Mouse (Mus musculus) mouse trophoblast stem cell (cell line): ENCODE results near the gene Havcr2.

Experiments
- in situ Hi-C, 2 experiments: fragments of 300-500 bp; cut with MseI, MboI; formaldehyde crosslinking; loops; 2 replicates in 1 of 2; 3 replicates in 1 of 2; pipeline ENCODE4 v1.15.1; 2025

The Havcr2 gene

DNA sequence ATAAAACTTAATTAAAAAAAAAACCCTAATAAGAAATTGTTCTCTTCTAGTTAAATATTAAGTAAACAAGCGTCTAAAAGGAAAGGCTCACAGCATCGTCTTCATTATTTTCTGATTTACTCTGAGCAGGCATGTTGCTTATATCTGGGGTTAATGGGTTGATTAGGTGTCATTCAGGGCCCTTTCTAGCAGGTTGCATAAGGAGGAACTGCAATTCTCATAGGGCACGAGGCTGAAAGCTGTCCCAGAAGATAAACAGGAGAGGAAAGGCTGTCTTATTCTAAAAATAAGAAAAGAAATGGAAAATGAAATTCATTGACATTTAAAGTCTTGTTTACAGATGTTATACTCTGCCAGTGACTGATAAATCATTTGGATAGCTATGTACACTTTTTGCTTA, 5.2 kb downstream of the Havcr2 start:
- in situ Hi-C loops = no loop called here

DNA sequence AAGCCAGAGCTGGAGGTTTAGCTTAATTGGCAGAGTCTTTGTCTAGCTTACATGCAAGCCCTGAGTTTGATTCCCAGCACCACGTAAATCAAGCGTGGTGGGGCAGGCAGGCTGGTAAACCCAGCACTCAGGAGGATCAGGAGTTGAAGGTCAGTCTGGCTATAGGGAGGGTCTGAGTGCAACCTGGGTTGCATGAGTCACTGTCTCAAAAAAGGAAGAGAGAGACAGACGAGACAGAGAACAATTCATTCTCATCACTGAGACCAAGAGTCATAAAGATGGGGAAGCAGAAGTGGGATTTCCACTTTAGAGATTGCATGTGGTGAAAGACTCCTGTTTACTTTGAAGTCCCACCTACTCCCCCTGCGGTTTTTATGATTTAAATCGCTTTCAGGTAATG, 6.6 kb downstream of the Havcr2 start:
- in situ Hi-C loops = no loop called here

DNA sequence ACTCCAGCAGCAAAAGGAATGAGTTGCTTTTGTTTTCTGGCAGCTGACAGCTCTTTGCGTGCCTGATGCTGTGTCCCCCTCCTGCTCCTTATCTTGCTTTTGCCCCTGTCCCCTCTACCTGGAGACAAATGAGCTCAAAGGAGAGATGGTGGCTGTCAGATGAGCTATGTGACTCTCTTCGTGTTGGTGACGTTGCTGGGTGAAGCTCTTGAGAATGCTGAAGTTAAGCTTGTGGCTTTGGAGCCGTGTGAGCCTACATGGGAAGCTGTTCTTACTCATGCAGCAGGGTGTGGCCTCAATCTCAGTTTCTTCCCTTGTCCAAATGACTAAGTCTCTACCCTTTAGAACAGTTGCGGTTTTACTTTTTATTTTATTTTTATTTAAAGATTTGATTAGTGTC, 7.2 kb downstream of the Havcr2 start:
- in situ Hi-C loops = no loop called here

DNA sequence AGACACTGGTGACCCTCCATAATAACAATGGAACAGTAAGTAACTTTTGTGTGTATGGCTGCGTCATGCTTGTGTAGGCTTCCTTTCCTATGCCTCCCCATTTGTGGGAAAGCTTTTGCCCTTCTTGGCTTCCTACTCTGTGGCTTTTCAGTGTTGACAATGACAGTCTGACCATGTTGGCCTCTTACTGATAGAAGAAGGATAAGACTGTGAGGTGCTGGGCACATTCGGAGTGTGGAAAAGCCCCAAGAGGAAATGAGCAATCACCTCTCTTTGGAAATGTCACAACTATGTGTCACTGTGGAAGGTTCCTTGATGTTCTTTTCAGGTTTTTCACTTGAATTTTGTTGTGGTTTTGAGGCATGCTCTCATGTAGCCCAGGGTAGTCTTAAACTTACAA, 12.1 kb downstream of the Havcr2 start:
- in situ Hi-C loops = no loop called here

GRCm38 (mm10) chr11:46474220-46474619, 19.5 kb downstream of the Havcr2 start:
- in situ Hi-C loops = loop anchor here in 1 of 2 experiments (5.0 kb wide), 1 partner anchor 53 kb away; no protein-coding TSS in a partner anchor

GRCm38 (mm10) chr11:46479311-46479710, 24.6 kb downstream of the Havcr2 start:
- in situ Hi-C loops = no loop called here

DNA sequence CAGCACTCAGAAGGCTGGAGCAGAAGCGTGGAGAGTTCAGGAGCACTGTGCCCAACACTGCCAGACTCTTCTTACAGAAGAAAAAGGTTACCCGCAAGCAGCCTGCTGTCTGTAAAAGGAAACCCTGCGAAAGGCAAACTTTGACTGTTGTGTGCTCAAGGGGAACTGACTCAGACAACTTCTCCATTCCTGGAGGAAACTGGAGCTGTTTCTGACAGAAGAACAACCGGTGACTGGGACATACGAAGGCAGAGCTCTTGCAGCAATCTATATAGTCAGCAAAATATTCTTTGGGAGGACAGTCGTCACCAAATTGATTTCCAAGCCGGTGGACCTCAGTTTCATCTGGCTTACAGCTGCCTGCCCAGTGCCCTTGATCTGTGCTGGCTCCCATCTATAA, 25.8 kb downstream of the Havcr2 start:
- in situ Hi-C loops = no loop called here

- in situ Hi-C loops = loop anchor here in 1 of 2 experiments (5.0 kb wide), 1 partner anchor 34 kb away; the partner anchor contains the start of gene Gm12169
Measured at GRCm38 (mm10) chr11:46488231-46488630, 33.5 kb downstream of the Havcr2 start.

DNA sequence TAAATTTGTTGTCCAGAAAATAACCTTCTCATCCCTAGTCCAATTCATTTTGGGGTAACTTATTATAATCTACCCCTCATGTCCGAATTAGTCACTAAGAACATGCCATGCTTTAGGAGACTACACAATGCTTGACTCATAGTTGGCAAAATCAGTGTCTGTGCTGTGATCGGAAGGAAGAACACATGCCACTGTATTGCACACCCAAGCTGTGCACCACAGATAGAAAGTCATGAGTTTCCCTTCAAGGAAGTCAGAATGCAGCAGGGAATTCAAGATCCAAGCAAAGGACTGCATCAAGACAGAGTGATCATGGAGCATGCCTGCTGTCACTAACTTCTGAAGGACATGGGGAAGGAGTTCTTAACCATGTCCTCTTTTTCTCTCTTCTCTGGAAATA, 33.9 kb downstream of the Havcr2 start:
- in situ Hi-C loops = loop anchor here in 1 of 2 experiments (5.0 kb wide), 1 partner anchor 34 kb away; the partner anchor contains the start of gene Gm12169

DNA sequence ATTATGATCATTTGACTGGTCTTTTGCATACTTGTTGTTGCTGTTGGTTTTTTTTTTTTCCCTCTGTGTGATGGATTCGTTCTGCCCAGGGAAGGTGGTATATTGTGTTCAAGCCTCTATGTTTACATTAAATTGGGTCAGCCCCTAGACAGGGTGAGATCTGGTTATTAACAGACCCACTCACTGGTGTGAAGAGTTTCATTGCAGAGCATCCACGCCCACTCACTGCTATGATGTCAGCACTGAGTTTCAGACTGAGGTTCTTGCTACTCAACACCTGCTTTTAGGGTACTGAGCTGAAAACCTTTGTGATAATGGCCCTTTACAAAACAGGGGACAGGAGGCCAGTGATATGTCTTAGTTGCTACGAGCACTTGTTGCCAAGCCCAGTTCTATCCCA, 52.4 kb downstream of the Havcr2 start:
- in situ Hi-C loops = no loop called here

- in situ Hi-C loops = no loop called here
Measured at GRCm38 (mm10) chr11:46509900-46510299, 55.2 kb downstream of the Havcr2 start.

- in situ Hi-C loops = loop anchor here in 1 of 2 experiments (5.0 to 10.0 kb wide), 2 partner anchors 34 to 123 kb away; no protein-coding TSS in a partner anchor
Measured at GRCm38 (mm10) chr11:46521341-46521740, 66.6 kb downstream of the Havcr2 start.

DNA sequence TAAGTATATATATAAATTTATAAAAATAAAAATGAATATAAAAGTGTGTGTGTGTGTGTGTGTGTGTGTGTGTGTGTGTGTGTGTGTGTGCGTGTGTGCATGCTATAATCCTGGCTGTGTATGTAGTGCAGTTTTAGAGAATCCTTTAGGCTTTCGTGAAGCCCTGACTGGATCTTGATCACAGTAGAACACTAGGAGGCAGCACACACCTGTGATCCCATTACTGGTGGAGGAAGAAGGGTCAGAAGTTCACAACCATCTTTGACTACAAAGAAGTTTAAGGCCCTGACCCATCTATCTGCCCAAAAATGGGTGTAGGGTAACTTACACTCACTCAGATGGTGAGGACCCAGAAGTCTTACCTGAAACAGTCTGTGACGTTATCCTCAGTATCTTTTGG, 68.0 kb downstream of the Havcr2 start:
- in situ Hi-C loops = loop anchor here in 1 of 2 experiments (5.0 to 10.0 kb wide), 2 partner anchors 35 to 122 kb away; no protein-coding TSS in a partner anchor

DNA sequence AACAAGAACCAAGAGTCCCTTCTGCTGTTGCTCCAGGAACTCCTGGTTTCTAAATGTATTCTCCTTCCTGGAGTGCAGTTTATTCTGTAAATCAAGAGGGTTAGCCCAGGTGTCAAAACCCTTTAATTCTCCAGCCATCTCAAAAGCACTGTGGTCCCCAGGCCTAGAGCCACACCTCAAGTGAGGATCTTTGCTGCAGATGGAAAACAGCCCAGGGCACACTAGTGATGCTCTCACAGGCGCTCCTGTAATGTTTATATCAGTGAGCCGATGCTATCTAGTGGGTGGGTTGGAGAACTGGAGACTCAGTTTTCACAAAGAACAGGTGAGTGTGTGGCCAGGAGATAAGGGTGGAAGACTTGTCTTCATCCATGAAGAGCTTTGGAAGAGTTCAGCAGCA, 69.2 kb downstream of the Havcr2 start, which contains the start of gene Gm12169:
Gene Gm12169, plus strand, starts transcription at position 301 of the 400 bp plus-strand sequence.
- in situ Hi-C loops = loop anchor here in 1 of 2 experiments (5.0 to 10.0 kb wide), 2 partner anchors 37 to 121 kb away; no protein-coding TSS in a partner anchor

DNA sequence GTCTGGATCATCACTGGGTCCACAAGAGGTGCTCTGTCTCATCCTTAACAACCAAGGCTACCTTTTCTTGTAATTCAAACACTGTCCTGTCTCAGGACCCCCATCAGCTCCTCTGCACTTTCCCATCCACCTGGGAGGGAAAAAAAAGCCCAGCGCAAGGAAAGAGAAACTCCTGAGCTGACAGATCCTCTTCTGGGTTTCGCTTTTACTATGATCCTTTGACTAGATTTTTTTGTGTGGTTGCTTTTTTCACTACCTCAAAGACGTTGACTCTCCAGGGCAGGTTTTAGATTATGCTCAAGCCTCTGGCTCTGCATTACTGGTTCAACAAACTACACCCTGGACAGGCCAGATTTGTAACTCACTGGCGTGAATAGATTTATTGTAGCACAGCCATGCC, 75.4 kb downstream of the Havcr2 start:
- in situ Hi-C loops = no loop called here
